Mouse (Mus musculus): Measurements from ENCODE around the gene Ptger3.

Gene Ptger3

GRCm38 (mm10) chr3:157666142-157666541, 99.5 kb downstream of the Ptger3 start:
- in situ Hi-C loops (cut with MboI; ENCODE audit: low pct_unique_long_range_greater_than_20kb in 1 of 2, low sequenced_read_pairs in 2 of 2, unreplicated experiment in 1 of 2): no loop called here

DNA sequence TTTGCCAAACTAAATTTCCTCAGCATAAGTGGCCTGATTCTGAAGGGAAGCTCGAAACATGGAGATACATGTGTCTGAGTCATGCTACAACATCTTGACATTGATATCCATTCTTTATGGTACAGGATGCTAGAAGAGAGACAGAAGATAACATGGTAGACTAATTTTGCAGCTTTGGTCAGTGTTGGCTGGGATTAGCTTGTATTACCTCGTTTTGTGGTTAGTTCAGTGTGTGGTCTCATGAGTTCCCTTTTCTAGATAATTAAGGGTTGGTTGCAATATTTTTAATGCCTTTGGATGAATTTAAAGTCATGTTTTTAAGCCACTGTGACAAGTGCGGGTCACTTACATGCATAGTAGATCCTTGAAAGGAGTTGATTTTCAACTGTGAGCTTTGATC, 119.4 kb downstream of the Ptger3 start:
- in situ Hi-C loops (cut with MboI; ENCODE audit: low pct_unique_long_range_greater_than_20kb in 1 of 2, low sequenced_read_pairs in 2 of 2, unreplicated experiment in 1 of 2): no loop called here

DNA sequence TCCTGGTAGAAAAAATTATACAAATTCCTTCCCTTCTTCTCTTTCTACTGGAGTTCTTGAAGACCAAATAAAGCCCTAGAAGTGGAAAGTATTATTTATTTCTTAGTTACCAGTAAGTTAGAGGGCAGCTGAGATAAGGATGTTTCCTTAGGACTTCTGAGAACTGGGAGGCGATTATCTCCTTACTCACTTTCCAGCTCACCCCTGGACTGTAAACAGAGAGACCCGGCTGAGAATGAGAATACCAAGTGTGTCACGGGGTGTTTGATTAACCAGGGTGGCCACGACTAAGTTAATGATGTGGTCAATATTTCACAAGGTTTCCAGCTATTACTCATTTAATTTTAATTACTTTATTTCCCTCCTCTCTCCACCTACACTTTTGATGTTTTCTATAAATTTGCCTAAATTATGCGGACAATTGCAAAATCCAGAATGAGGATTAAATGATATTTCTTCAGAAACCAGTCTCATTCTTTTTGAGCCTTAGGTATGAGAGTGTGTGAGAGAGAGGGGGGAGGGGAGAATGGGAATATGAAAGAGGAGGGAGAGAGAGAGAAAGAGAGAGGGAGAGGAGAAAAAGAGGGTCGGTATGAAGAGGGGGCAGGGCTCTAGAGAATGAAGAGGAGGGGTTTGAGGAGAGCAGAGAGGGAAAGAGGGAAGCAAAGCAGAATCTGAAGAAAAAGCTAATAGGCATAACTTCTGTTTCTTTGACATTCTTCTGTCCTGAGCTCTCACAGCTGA, 121.9 kb downstream of the Ptger3 start:
- in situ Hi-C loops (cut with MboI; ENCODE audit: low pct_unique_long_range_greater_than_20kb in 1 of 2, low sequenced_read_pairs in 2 of 2, unreplicated experiment in 1 of 2): no loop called here
